Mouse (Mus musculus) erythroblast, embryonic 14.5 days (primary cell): ENCODE results near the gene Aif1.

Source experiments
- GATA1 ChIP-seq: IDR thresholded peaks from 2 replicates; pipeline ENCODE4 v1.6.1; 2012; ENCODE audit warnings: low read length, inconsistent platforms, mixed read lengths
- TAL1 ChIP-seq: IDR thresholded peaks from 3 replicates; pipeline ENCODE4 v1.6.1; 2012; ENCODE audit warnings: low read length, inconsistent platforms, mixed read lengths

- TF ChIP-seq GATA1 (no peak), TAL1 (no peak)
Observed at GRCm38 (mm10) chr17:35147922-35148639, 27.8 kb downstream of the Aif1 start.
